Mouse (Mus musculus): ENCODE data around the gene Stmn1.

- no peak for TF ChIP-seq POLR2A (IDR thresholded peaks at IDR 0.05; ENCODE audit: extremely low read depth, insufficient read depth, low read length)
- TF ChIP-seq CTCF (IDR thresholded peaks at IDR 0.05; ENCODE audit: extremely low read depth, insufficient read depth, low read length): no peak
Observed at GRCm38 (mm10) chr4:134484231-134484630, 16.1 kb downstream of the Stmn1 start.

Measured in cortical plate, adult 2 months (tissue).